In the genomic region with DNA sequence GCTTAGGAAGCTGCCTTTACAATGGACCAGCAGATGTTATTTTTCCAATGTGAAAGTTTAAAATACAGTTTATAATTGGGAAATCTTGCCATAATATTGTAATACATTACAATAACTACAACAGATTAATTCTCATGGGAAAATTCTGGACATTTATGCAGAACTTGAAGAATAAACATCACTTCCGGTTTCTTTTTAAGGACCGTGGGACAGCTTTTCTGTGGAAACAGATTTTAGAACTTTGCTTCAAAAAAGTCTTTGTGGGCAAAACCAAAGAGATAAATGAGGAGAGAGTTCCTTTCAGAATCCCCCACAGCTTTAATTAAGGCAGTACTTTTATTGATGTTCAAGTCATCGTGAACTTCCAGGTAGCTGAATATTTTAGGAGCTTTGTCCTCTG, we compare ENCODE assay signal across 16 mouse cellular contexts. TPM values are rescaled to one million over a fixed set of nuclear protein-coding genes. Genes with fewer than 3 reads are reported as not detected.
"Had no signal": no experiment of that assay in that cellular context is flagged by ENCODE, and none has a peak within 500 bp of the region (broad histone marks: within the 10 kb centered on the region; RNA-seq: fewer than 3 reads in every experiment).

No protein-coding gene starts in this region.

- H3K27ac ChIP-seq: liver, embryonic 13.5 days; liver, embryonic 15.5 days; macrophage; midbrain, embryonic 12.5 days; neural tube, embryonic 12.5 days had no signal

- H3K9me3 ChIP-seq: liver, embryonic 13.5 days; liver, embryonic 15.5 days; megakaryocyte, embryonic 14.5 days; midbrain, embryonic 12.5 days; neural tube, embryonic 12.5 days had no signal

- H3K4me3 ChIP-seq: liver, embryonic 13.5 days; liver, embryonic 15.5 days; megakaryocyte, embryonic 14.5 days; midbrain, embryonic 12.5 days; neural tube, embryonic 12.5 days had no signal

- H3K36me3 ChIP-seq: liver, embryonic 13.5 days; liver, embryonic 15.5 days; midbrain, embryonic 12.5 days; neural tube, embryonic 12.5 days had no signal

- H3K27me3 ChIP-seq: liver, embryonic 13.5 days; liver, embryonic 15.5 days had no signal

- H3K4me1 ChIP-seq: liver, embryonic 15.5 days had no signal

- H3K9ac ChIP-seq: liver, embryonic 13.5 days; liver, embryonic 15.5 days; liver, postnatal 0 days; midbrain, embryonic 12.5 days; neural tube, embryonic 12.5 days had no signal

- DNase-seq: liver, embryonic 13.5 days; liver, postnatal 0 days; lung, adult 2 months; lung, postnatal 10 days; lung, postnatal 36 days; midbrain, embryonic 14.5 days; right cerebral cortex, postnatal 14 days; thymus, adult 18-20 months; thymus, postnatal 14 days; thymus, postnatal 36 days had no signal

- H3K4me2 ChIP-seq: liver, embryonic 13.5 days; liver, embryonic 15.5 days; midbrain, embryonic 12.5 days; neural tube, embryonic 12.5 days had no signal

- ATAC-seq: liver, postnatal 0 days; midbrain, embryonic 16.5 days had no signal

RNA-seq across cellular contexts. Expression of a gene that starts 5.1 kb away (rescaled TPM):
- polyA plus RNA-seq: macrophage had no signal
